Mouse (Mus musculus) lung, adult 18-20 months (tissue): ENCODE data around the gene Herpud1.

Experiments used
- DNase-seq, 2 experiments: peaks; one replicate each; pipeline ENCODE4 v3.0.0; 2022; ENCODE audit warnings: mixed read lengths in 2 of 2

The Herpud1 gene

DNA sequence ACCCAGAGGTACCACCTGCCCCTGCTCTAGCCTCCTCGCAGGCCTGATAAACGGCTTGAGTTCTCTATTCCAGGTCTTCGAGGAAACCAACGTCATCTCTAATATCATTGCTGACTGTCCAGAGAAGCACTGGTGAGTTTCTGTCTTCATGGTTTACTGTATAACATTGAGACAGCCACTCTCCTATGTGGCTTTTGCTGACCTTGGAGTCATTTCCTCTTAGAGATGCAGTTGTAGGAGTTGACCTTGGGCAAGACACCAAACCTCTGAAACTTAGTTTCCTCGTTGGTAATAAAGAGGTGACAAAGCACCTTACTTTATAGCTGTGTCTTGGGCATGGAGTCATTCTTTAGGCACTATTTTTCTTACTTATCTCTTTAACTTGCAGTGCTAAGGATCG is 26.3 kb downstream of the Herpud1 start:
- no peak for DNase-seq

DNA sequence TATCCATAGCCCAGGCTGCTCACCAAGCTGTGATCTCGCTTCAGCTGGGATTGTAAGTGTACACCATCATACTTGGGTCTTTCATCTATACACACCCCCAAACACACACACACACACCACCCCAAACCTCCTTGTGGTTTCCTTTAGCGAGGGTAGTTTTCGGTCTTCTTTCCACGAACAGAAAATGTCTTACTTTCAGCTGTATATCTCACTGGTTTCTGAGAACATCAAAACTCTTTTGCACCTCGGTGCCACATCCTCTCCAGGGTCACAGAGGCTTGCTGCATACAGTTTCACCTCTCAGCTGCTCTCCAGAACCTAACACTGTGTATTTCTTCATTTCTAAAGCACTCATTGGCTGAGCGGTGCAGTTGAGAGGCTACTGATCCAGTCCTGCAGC is 27.3 kb downstream of the Herpud1 start:
- no peak for DNase-seq

DNA sequence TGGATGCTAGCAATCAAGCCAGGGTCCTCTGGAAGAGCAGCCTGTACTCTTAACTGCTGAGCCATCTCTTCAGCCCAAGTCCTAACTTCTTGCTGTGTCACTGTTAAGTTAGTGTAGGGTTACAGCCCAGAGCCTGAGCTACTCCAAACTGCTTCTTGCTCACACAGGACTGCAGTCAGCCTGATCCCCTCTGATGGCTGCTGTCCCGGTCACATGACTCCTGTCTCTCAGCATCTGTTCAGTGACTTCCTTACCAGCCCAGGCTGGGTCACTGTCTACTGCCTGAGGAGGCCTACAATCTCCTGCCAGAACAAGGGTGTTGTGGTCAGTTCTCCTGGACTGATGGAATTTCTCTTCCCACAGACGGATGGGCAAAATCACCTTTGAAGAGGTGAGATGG is 29.0 kb downstream of the Herpud1 start:
- DNase-seq = no peak

DNA sequence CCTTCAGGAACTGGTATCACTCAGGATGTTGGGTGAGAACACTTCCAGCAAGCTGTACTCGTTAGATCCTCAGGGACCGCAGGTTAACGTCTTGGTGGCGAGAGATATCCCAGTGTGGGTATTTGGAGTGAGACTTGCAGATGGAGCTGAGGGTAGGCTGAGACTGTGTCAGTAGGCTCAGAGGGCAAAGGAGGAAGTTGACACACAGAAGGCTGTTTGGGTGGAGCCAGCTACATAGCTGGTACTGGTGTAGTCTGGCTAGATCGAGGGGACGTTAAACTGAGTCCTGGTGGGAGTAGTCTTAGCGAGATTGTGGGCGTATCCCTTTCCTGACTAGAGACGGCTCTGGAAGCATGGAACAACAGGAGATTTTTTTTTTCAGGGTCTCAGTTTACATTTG is 31.8 kb downstream of the Herpud1 start:
- no peak for DNase-seq

DNA sequence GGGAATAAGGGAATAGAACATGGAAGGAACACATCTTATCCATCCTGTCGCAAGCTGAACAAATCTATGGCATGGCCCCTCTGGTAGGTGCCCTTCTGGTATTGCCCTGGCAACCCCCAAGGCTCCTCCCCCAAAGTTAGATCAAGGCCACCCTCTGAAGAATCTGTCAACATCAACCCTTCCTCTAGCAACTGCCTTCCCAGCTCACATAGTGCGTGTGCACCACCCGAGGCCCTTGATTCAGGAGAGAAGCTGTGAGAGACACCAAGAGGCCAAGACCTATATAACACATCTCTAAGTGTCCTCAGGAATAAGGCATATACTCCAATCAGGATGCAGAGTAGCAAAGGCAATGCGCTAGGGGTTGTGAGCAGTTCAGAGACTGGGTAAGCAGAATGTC is 36.0 kb downstream of the Herpud1 start:
- DNase-seq = no peak

DNA sequence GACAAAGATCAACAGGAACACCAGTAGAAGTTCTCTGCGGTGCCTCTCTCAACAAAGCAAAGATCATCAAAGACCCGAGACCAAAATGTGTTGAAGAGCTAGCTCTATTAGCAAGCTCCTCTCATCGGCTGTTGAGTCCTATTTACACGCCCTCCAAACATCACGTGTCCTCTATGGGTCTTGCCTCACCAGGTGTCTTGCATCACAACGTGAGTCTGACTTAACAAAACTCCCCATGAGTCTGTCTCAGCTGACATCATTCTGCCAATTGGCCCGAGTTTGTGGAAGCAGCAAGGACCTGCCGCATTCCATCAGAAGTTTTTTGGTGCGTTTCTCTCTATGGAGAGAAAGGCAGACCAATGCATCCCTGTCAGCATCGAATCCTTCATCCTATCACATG is 41.7 kb downstream of the Herpud1 start:
- DNase-seq = peak; percentile 20 to 48

DNA sequence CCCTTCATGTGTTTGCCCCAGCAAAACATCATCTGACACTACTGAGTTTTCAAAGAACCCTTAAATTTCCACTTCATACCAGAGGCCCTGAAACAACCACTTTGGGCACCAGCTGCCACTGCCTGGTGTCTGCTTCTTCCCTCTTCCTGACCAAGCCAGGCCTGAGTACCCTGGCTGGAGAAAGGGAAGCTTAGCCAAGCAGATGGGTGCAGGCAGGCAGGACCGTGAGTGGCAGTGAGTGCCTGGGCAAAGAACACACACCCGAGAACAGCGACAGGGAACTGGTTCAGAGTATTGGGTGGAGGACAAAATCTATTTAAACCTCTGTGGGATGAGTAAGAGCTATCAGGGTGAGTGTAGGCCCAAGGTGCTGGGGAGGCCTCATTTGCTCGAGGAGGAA is 42.2 kb downstream of the Herpud1 start:
- DNase-seq = no peak

DNA sequence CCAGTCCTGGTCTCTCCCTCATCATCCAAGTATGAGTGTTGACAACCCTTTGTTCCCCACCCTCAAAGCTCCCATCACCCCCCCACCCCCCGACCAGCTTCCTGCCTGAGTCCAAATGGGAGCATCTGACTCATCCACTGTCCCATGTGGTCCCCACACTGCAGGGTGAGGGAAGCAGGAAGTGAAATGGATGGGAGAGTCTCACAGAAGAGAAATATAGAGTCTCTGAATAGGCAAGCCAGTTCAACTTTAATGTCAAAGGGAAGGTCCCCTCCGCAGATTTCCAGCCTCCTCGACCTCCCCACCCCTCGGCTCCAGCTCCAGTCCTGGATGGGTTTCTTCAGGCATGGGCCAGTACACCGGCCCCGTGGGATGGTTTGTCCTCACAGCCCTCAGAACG is 43.1 kb downstream of the Herpud1 start:
- DNase-seq = no peak

DNA sequence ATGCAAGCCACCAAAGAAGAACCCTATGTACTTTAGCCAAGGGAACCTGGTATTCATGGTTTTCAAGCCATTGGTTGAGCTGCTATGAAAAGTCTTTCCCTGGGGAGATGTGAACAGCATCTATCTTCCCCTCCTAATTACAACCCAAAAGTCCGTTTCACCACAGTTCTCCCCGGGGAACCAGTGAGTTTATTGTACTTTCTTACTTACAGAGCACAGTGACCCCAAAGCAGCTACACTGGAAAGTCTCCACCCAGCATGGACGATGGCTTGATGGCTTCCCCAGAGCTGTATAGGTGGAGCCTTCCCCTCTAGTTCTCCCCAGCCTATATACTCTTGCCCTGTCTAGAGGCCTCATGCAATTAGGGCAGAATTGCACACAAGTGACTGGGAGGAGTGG is 46.0 kb downstream of the Herpud1 start:
- no peak for DNase-seq

DNA sequence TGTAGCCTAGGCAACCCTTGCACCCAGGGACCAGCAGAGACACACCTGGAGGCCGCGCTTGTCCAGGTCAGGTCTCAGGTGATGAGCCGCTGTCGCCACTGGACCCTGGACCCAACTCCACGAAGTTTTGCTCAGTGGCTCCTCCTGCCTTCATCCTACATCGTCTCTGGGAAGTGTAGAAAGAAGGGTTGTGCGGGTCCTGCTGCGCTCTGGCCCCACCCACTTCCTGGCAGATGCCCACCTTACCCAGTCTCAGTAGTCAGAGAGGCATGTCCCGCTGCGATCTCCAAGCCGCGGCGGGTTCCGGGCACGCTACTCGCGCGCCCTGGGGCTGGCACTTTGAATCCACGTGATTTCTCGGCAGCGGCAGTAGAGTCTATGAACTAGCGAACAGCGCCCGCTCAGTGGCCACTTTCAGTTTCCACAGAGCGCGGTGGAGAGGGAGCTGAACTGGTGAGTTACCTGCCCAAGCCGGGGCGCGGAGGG is 47.8 kb downstream of the Herpud1 start, which contains the start of gene Nlrc5:
Nlrc5 (plus strand) TSS at position 376 of the 486 bp plus-strand sequence.
- DNase-seq = peak; percentile 85 to 87

DNA sequence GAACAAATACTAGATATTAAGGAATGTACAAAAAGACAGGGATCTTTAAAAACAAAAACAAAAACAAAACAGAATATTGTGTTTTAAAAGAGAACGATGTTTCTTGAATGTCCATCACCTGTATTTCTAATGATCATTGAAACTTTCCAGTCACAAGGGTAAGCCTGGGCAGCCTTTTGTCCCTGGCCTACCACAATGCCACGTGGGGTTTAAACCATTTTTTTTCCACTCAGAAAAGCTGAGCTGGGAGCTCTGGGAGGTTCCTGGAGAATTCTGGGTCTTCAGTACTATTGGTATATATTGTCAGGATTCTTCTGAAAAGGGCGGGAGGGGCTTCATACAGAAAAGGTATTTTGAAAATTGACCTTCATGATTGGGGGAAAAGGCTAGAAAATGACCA is 48.7 kb downstream of the Herpud1 start:
- no peak for DNase-seq

DNA sequence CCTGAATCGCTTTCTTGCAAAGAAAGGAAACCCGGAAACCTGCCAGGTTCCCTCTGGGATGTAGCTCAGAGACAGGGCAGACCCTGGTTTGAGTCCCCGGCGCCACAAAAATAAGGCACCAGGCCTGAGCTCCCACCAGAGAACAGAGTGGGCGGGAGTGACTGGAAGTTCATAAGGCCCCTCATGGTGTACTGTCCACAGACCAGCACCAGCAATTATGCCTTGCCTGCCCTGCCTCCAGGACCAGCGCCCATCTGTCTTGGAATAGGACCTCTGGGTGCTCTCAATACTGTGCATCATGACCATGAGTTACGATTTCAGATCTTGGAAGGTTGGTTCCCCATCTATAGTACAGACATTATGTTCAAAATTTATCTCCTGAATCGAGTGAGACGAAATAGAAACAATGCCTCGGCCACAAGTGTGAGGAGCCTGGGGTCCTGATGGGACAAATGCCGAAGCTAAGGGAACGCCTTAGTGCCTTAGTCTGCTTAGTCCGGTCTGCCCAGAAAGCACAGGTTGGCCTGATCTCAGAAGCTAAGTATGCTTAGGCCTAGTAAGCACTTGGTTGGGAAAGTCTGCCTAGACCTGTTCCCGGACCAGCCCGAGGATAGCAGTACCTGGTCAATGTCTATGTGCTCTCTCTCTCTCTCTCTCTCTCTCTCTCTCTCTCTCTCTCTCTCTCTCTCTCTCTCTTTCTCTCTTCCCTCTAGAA is 49.3 kb downstream of the Herpud1 start:
- DNase-seq = no peak

DNA sequence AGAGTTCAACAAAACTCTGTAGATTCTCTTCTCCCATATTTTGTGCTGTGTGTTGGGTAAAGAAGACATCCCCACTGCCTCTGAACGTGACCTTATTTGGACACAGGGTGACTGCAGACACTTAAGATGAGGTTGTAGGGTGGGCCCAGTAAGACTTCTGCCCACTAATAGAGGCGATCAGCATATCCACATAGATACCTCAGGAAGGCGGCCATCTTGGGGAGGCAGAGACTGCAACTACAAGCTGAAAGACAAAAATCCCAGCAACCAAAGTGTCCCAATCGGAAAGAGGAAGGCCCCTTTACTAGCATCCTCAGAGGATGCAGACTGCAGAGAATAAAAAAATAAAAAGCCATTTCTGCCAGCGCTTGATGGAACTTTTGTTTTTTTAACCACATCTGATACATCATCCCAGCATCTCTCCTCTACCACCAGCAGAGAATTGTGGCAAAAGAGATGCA is 49.9 kb downstream of the Herpud1 start:
- DNase-seq = no peak

DNA sequence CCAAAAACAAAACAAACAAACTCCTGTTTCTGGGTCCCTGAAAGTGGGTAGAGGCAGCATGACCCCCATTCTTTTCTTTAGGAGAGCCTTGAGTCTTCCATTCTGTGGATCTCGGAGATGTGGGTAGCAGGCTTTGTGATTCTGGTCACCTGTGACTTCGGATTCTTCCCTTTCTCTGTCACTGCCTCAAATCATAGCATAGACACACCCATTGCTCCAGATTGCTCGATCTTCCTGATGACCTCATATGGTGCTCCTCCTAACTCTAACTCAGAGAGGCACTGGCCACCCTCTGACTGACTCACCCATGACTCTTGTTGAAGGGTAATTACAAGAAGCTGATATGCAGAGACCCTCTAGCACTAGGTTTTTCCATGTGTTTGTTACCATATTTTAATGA is 50.7 kb downstream of the Herpud1 start:
- DNase-seq = no peak

DNA sequence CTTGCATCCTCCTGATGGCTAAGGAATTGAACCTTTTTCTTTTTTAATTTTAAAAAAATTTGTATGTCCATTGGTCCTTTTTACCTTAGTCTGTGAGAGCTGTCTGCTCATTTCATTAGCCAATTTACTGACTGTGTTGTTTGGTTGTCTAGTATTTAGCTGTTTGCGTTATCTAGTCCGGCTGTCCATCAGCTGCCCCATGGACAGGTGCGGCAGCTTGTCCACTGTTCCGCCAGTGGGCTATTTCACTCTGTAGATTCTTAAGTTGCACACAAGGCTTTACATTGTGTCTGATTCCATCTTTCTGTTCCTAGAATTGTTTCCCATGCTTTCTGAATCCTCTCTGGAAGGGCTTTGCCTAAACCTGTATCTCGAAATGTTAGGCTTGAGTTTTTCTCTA is 52.4 kb downstream of the Herpud1 start:
- DNase-seq = no peak

DNA sequence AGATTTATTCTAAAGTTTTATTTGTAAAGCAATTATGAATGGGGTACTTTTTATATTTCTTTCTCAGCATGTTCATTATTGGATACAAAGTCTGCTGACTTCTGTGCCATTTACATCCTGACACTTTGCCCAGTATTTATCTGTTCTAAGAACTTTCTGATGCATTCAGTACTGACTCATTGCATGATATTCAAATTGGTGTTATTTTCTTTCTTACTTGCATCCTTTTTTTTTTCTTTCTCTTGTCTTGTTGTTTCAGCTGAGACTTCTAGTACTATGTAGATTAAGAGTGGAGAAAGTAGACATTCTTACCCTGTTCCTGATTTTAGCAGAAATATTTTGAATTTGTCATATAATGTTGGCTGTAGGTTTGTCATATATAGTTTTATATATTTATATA is 53.5 kb downstream of the Herpud1 start:
- no peak for DNase-seq

DNA sequence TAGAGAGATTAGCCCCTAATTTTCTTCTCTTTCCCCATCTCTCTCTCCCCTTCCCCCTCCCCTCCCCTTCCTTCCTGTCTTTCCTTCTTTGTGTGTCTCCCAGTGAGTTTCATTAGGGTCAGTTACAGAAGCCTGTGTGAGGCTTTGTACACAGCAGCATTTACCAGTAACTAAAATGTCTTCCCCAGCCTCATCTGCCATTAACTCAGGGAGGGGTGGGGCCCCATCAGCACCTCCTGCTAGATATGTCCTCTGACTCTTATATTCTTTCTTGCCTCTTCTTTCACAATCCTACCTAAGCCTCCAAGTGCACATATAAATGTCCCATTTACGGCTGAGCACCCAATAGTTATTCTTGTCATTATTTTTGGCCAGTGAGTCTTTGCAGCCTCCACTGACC is 54.2 kb downstream of the Herpud1 start:
- DNase-seq = no peak

DNA sequence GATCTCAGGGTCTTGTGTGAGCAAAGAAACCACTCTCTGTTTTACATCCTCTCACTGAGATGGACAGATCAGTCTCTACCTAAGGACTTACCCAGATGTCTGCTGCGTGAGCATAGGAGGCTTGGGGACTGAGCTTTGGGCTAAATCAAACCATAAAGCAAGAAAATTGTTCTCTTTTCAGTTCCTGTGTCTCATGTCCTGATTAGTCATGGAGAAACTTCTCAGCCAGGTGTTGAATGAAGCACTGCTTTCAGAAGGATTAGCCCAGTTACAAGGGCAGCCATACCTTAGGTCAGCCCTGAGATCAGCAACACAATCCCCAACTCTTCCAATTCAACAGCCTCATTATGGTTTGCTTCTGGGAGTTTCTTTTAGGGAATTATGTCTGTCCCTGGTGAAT is 55.4 kb downstream of the Herpud1 start:
- DNase-seq = no peak

DNA sequence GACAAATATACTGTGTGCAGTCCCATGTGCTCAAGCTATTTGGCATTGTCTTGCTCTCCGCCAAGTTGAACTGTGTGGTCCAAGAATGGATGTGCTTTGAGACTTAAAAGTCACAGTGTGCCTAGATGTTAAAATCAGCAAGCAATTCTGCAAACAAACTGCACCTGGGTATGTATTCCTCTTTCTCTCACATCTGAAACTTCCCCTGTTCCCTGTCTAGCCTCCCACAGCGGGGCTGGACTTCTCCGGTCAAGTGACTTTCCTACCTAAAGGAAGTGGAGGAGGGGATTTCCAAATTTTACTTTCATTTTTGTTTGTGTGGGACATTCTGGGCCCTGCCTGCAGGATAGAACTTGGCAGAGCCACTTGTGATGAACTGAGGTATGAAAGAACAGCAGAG is 56.9 kb downstream of the Herpud1 start:
- DNase-seq = peak; percentile 15 to 18

DNA sequence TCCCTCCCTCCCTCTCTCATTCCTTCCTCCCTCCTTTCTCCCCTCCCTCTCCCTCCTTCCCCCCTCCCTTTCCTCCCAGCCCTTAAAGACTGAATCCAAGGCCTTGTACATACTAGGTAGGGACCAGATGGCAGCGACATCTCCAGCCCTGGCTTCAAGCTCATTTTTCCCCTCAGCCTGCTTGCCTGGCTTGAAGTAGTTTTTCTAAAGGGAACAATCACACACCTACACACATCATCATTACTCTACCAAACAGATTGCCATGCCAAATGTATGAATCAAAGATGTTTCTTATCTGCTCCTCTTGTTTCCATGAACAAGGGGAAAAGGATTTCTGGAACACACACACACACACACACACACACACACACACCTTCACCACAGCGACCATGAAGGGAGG is 58.2 kb downstream of the Herpud1 start:
- no peak for DNase-seq
